Mouse (Mus musculus): Measurements from ENCODE around the gene Dbp.

- TF ChIP-seq MAFK (IDR thresholded peaks at IDR 0.05; ENCODE audit: insufficient read depth, low read depth, low read length) (no peak), ZNF384 (IDR thresholded peaks at IDR 0.05; ENCODE audit: low read depth, low read length) (no peak), CHD2 (IDR thresholded peaks at IDR 0.05; ENCODE audit: low read depth, low read length) (no peak), HCFC1 (IDR thresholded peaks at IDR 0.05; ENCODE audit: borderline replicate concordance, insufficient read depth, low read length) (no peak)
Observed at GRCm38 (mm10) chr7:45722348-45722713, 17.4 kb downstream of the Dbp start.

Data from ES-E14 (cell line).